Mouse (Mus musculus): ENCODE measurements around the gene Trabd2b.

- no peak for TF ChIP-seq POLR2A (IDR thresholded peaks at IDR 0.05; ENCODE audit: borderline replicate concordance, extremely low read depth, insufficient read depth, insufficient read length, poor library complexity, severe bottlenecking)
- TF ChIP-seq CTCF (IDR thresholded peaks at IDR 0.05; ENCODE audit: borderline replicate concordance, extremely low read depth, insufficient read depth, insufficient read length): no peak
Observed at GRCm38 (mm10) chr4:114365000-114365399, 41.5 kb upstream of the Trabd2b start.
